Mouse (Mus musculus) olfactory bulb, adult 2 months (tissue): ENCODE measurements at regions not wholly inside any gene's neighbourhood (a gene's known extent, or its start where the extent isn't known, plus 50 kb on each side); places are given as distances from the start of the nearest gene placed in this dataset.

Experiments used
- CTCF ChIP-seq: fragments of 200-500 bp; IDR thresholded peaks from 2 replicates; pipeline ENCODE4 v1.5.1; 2012; ENCODE audit warnings: low read depth, mild to moderate bottlenecking, low read length, moderate library complexity; ENCODE audit not compliant: insufficient read depth
- POLR2A ChIP-seq: fragments of 200-500 bp; IDR thresholded peaks from 2 replicates; pipeline ENCODE4 v1.6.1; 2012; ENCODE audit warnings: mild to moderate bottlenecking, low read depth, low read length, moderate library complexity; ENCODE audit not compliant: insufficient read depth

- TF ChIP-seq CTCF (no peak), POLR2A (no peak)
Measured at GRCm38 (mm10) chr13:60497714-60498400, 103.9 kb upstream of the Dapk1 start.
